Mouse (Mus musculus) kidney, adult 2 months (tissue): ENCODE measurements around the gene Stk39. TPM values are rescaled to one million over a fixed set of nuclear protein-coding genes. Genes with fewer than 3 reads are reported as not detected.

Experiments
- DNase-seq: peaks from one replicate; pipeline ENCODE4 v3.0.0; 2021
- H3K27ac ChIP-seq: fragments of 200-500 bp; 2 replicates; pipeline ENCODE4 v1.5.1; 2012; ENCODE audit warnings: low read depth, low read length, control low read depth, inconsistent platforms; ENCODE audit not compliant: insufficient read depth
- H3K27me3 ChIP-seq: fragments of 200-500 bp; replicated peaks from 2 replicates; pipeline ENCODE4 v1.6.1; 2012; ENCODE audit warnings: mild to moderate bottlenecking, moderate library complexity, low read length, inconsistent platforms; ENCODE audit not compliant: control insufficient read depth, insufficient read depth
- H3K36me3 ChIP-seq: fragments of 200-500 bp; 2 replicates; pipeline ENCODE4 v1.6.1; 2012; ENCODE audit warnings: mild to moderate bottlenecking, moderate library complexity, low read length, inconsistent platforms; ENCODE audit not compliant: control insufficient read depth, insufficient read depth
- H3K4me1 ChIP-seq: fragments of 200-500 bp; 2 replicates; pipeline ENCODE4 v1.6.1; 2011; ENCODE audit warnings: low read length; ENCODE audit not compliant: control insufficient read depth, insufficient read depth
- H3K4me3 ChIP-seq: fragments of 200-500 bp; 2 replicates; pipeline ENCODE4 v1.5.1; 2011; ENCODE audit warnings: mild to moderate bottlenecking, low read depth, low read length, control low read depth; ENCODE audit not compliant: insufficient read depth
- CTCF ChIP-seq: fragments of 200-500 bp; conservative IDR thresholded peaks from 2 replicates; pipeline ENCODE4 v1.5.1; 2011; ENCODE audit warnings: low read depth, mild to moderate bottlenecking, control low read depth, low read length, moderate library complexity, mixed read lengths; ENCODE audit not compliant: insufficient read depth, insufficient read length
- POLR2A ChIP-seq: fragments of 200-500 bp; IDR thresholded peaks from one replicate; pipeline ENCODE4 v1.6.1; 2011; ENCODE audit warnings: low read depth, low read length, control low read depth
- WGBS: fragments of 180-500 bp; shearing (Covaris S2); methylation state at CpG from one replicate; pipeline ENCODE4 v1.1.7; 2018; 5-methylcytosine and 5-hydroxymethylcytosine counted together
- polyA plus RNA-seq: library from polyadenylated mRNA; depleted of rRNA; stranded (reverse); fragments of >200 nt; gene quantifications from 2 replicates; pipeline ENCODE4 v1.2.3, GENCODE M21; 2012

Gene Stk39
- polyA plus RNA-seq, 1 experiment = 14.6 TPM

GRCm38 (mm10) chr2:68346606-68347237 lies 125.3 kb downstream of the Stk39 start:
- no peak for DNase-seq
- no peak overlapping the region for H3K27ac ChIP-seq
- H3K4me1 ChIP-seq = no peaks in the 10 kb centered on the region
- TF ChIP-seq CTCF (no peak), POLR2A (no peak)
- H3K27me3 ChIP-seq = no peaks in the 10 kb centered on the region
- no peaks in the 10 kb centered on the region for H3K36me3 ChIP-seq
- H3K4me3 ChIP-seq = no peak overlapping the region
- 59% methylated on average over 8 of the region's 8 CpGs for WGBS

DNA sequence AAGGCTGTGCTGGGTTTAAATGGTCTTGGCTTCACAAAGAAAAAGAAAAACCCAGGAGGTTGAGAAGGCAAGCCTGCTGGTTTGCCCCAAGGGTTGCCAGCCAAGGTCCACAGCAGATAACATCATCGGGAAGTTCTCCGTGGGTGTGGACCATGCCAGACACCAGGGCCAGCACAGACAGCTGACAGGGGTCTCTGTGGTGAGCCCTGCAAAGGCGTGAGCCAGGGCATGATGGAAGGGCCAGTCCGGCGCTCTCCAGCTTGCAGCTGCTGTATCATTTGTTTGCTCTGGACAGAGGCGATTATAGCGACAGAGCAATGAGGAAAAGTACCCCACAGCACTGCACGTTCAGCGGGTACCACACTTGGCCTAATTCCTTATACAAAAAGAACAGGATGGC lies 126.8 kb downstream of the Stk39 start:
- 94% methylated on average over 9 of the region's 9 CpGs for WGBS
- H3K36me3 ChIP-seq = no peaks in the 10 kb centered on the region
- no peak for DNase-seq
- H3K4me1 ChIP-seq = no peaks in the 10 kb centered on the region
- no peak overlapping the region for H3K4me3 ChIP-seq
- H3K27ac ChIP-seq = no peak overlapping the region
- H3K27me3 ChIP-seq = no peaks in the 10 kb centered on the region
- TF ChIP-seq CTCF (no peak), POLR2A (no peak)

DNA sequence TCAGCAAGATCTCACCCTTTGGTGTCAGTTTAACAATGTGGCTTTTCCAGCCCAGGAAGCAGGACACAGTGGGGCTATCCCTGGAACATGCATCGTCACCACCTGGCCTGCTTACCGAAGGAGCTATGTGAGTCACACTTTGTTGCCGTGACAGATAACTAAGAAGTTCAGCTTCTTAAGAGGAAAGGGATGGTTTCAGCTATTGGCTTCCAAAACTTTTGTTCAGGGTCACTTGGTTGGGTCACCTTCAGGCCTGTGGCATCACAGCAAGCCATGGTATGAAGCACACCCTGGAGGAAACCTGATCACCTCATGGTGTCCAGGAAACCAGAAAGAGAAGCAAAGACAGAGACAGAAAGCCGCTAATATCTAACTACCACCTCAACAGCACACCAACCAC lies 128.3 kb downstream of the Stk39 start:
- peak; percentile 54 for DNase-seq
- Histone ChIP-seq H3K4me3 (no peak overlapping the region), H3K27ac (no peak overlapping the region), H3K27me3 (no peaks in the 10 kb centered on the region), H3K36me3 (no peaks in the 10 kb centered on the region), H3K4me1 (no peaks in the 10 kb centered on the region)
- TF ChIP-seq CTCF (no peak), POLR2A (no peak)
- WGBS = 80% methylated on average over 4 of the region's 4 CpGs

DNA sequence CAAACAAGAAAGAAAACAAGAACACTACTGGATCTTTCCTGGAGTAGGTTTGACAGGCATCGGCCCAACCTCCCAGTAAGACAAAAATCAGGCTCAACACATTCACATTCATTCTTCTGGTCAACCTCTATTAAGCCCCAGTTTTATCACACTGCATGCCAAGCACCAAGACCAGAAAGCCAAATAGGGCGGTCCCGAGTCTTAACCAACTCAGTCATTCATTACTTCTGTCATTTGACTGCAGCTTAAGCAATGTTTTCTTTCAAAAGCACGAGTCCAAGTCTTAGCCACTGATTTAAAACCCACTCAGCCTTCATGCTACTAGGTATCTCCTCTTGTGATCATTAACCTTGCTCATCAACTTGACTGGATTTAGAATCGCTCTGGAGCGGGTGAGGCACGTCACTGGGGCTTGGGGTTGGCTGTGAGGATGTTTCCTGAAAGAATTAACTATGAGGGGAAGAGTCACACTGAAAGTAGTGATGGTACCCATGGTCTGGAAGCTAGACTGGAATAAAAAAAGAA lies 129.9 kb downstream of the Stk39 start:
- Histone ChIP-seq H3K27ac (no peak overlapping the region), H3K4me3 (no peak overlapping the region), H3K36me3 (no peaks in the 10 kb centered on the region), H3K4me1 (no peaks in the 10 kb centered on the region), H3K27me3 (no peaks in the 10 kb centered on the region)
- TF ChIP-seq CTCF (no peak), POLR2A (no peak)
- peak; percentile 80 for DNase-seq
- 65% methylated on average over 7 of the region's 7 CpGs for WGBS

GRCm38 (mm10) chr2:68336913-68337312 lies 135.2 kb downstream of the Stk39 start:
- Histone ChIP-seq H3K27ac (no peak overlapping the region), H3K27me3 (no peaks in the 10 kb centered on the region), H3K4me3 (no peak overlapping the region), H3K36me3 (no peaks in the 10 kb centered on the region), H3K4me1 (no peaks in the 10 kb centered on the region)
- no peak for TF ChIP-seq POLR2A
- TF ChIP-seq CTCF = no peak
- 93% methylated on average over 6 of the region's 6 CpGs for WGBS
- DNase-seq = no peak

GRCm38 (mm10) chr2:68334945-68335344 lies 137.1 kb downstream of the Stk39 start:
- Histone ChIP-seq H3K27ac (no peak overlapping the region), H3K27me3 (no peaks in the 10 kb centered on the region), H3K4me1 (no peaks in the 10 kb centered on the region), H3K36me3 (no peaks in the 10 kb centered on the region), H3K4me3 (no peak overlapping the region)
- DNase-seq = no peak
- WGBS = 92% methylated on average over 5 of the region's 5 CpGs
- TF ChIP-seq CTCF (no peak), POLR2A (no peak)

DNA sequence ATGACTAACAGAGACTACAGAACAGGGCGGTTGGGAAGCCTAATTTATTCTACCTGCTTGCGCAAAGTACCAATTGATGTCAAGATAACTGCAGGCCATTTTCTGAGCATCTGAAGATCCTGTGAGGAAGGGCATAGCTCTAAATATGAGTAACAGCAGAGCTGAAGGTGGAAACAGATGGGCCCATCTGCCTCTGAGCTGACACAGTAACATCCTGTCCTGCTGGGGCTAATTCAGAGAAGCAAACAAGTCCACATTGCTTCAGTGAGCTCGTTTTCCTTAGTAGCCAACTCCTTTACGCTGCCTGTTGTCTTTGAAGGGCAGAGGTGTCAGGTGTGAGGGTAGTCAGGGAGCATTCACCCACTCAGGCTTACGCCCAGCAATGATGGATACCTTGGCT lies 146.8 kb downstream of the Stk39 start:
- no peak for TF ChIP-seq POLR2A
- no peak for TF ChIP-seq CTCF
- H3K36me3 ChIP-seq = no peaks in the 10 kb centered on the region
- H3K27me3 ChIP-seq = no peaks in the 10 kb centered on the region
- H3K4me1 ChIP-seq = no peaks in the 10 kb centered on the region
- H3K27ac ChIP-seq = no peak overlapping the region
- H3K4me3 ChIP-seq = no peak overlapping the region
- 74% methylated on average over 5 of the region's 5 CpGs for WGBS
- no peak for DNase-seq

DNA sequence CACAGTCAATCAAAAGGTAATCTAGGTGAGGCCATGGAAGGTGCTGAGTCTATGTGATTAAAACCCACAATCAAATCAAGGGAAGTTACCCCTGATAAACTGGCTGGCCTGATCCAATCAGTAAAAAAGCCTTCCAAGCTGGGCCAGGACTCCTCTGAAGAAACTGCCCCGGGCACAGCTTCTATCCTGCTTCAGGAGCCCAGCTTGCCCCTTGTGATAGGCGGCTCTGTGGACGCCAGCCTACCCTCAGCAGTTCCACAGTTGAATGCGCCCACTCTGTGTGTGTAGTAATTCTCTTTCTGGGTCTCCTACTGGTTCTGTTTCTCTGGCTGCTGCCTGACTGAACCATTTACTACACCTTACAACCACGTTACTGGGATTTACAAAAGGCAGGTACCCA lies 150.8 kb downstream of the Stk39 start:
- H3K27ac ChIP-seq = no peak overlapping the region
- 91% methylated on average over 5 of the region's 5 CpGs for WGBS
- TF ChIP-seq POLR2A (no peak), CTCF (no peak)
- H3K4me1 ChIP-seq = no peaks in the 10 kb centered on the region
- no peaks in the 10 kb centered on the region for H3K36me3 ChIP-seq
- no peak for DNase-seq
- H3K27me3 ChIP-seq = no peaks in the 10 kb centered on the region
- H3K4me3 ChIP-seq = no peak overlapping the region
